ENCODE assay signal across 11 mouse cellular contexts in genomic region chr7:107691493-107691892, GRCm38 (mm10).
A peak's percentile ranks its signal among the peaks of the same experiment; 100 is the strongest.
DNase-seq lines count a peak whose midpoint lies in the region; ATAC-seq and TF ChIP-seq lines count a peak whose summit lies in the region.
"Had no signal": no experiment of that assay in that cellular context is flagged by ENCODE, and none has a peak within 500 bp of the region (broad histone marks: within the 10 kb centered on the region; RNA-seq: fewer than 3 reads in every experiment).

No protein-coding gene starts in this region.

- peak overlapping the region; percentile 42; the same call in 1 of the 2 replicates for H3K27ac ChIP-seq in hindbrain, embryonic 11.5 days (ENCODE audit: low read depth, low read length)
- H3K27ac ChIP-seq in hindbrain, postnatal 0 days, result no peak overlapping the region
- H3K27ac ChIP-seq in intestine, postnatal 0 days (ENCODE audit: low read depth, low read length), result no peak overlapping the region
- H3K27ac ChIP-seq: neural tube, embryonic 12.5 days had no signal

- WGBS in hindbrain, embryonic 11.5 days, result 21% methylated on average over 6 of the region's 6 CpGs
- WGBS in hindbrain, postnatal 0 days, result 43% methylated on average over 6 of the region's 6 CpGs
- 27% methylated on average over 6 of the region's 6 CpGs for WGBS in intestine, postnatal 0 days

- H3K4me2 ChIP-seq in hindbrain, embryonic 11.5 days (replicated peaks; ENCODE audit: low read depth, low read length), result no peak overlapping the region
- H3K4me2 ChIP-seq in hindbrain, postnatal 0 days (ENCODE audit: low read depth, low read length), result no peak overlapping the region
- no peak overlapping the region for H3K4me2 ChIP-seq in intestine, postnatal 0 days (replicated peaks; ENCODE audit: low read depth)
- H3K4me2 ChIP-seq: neural tube, embryonic 12.5 days had no signal

- no peaks in the 10 kb centered on the region for H3K9me3 ChIP-seq in hindbrain, embryonic 11.5 days (ENCODE audit: control insufficient read depth, low read length)
- H3K9me3 ChIP-seq in hindbrain, postnatal 0 days (ENCODE audit: low read length), result no peaks in the 10 kb centered on the region
- H3K9me3 ChIP-seq in intestine, postnatal 0 days (ENCODE audit: control insufficient read depth), result no peaks in the 10 kb centered on the region
- H3K9me3 ChIP-seq: neural tube, embryonic 12.5 days had no signal

- peak; percentile 15 for DNase-seq in hindbrain, embryonic 11.5 days (ENCODE audit: low spot score)
- no peak for DNase-seq in hindbrain, postnatal 0 days (ENCODE audit: low spot score)
- DNase-seq in urinary bladder, postnatal 14 days (ENCODE audit: low spot score), result peak; percentile 66
- no peak for DNase-seq in urinary bladder, postnatal 25 days (ENCODE audit: low spot score)
- peak; percentile 50 for DNase-seq in yolk sac, embryonic 10.5 days (ENCODE audit: low spot score)
- no peak for DNase-seq in cerebellum, adult 11 months
- DNase-seq in thymus, postnatal 14 days, result no peak
- DNase-seq: kidney, adult 8-10 months had no signal

- no peak overlapping the region for H3K9ac ChIP-seq in hindbrain, embryonic 11.5 days (ENCODE audit: low read depth, low read length)
- no peak overlapping the region for H3K9ac ChIP-seq in hindbrain, postnatal 0 days (replicated peaks; ENCODE audit: low read length)
- no peak overlapping the region for H3K9ac ChIP-seq in intestine, postnatal 0 days (ENCODE audit: low read depth, low read length)
- H3K9ac ChIP-seq: neural tube, embryonic 12.5 days had no signal

- no peak for TF ChIP-seq CTCF in hindbrain, postnatal 0 days (IDR thresholded peaks at IDR 0.05; ENCODE audit: low read depth)
- TF ChIP-seq CTCF in intestine, postnatal 0 days (IDR thresholded peaks at IDR 0.05; ENCODE audit: low read depth), result no peak

- ATAC-seq in hindbrain, embryonic 11.5 days (ENCODE audit: low FRiP score), result peak; percentile 28; the same call in 1 of the 2 replicates
- no peak for ATAC-seq in hindbrain, postnatal 0 days
- ATAC-seq in intestine, postnatal 0 days, result peak; percentile 47; the same call in 1 of the 2 replicates
- ATAC-seq: activated CD4-positive, CD25-positive, alpha-beta regulatory T cell, adult 4 months had no signal

- H3K27me3 ChIP-seq in hindbrain, embryonic 11.5 days (ENCODE audit: control insufficient read depth, insufficient read depth, low read length), result peaks cover 3% of the 10 kb centered on the region; the same call in 1 of the 2 replicates
- 0 out of 2 replicates have a peak, but pooled peaks cover 6% of the 10 kb centered on the region for H3K27me3 ChIP-seq in hindbrain, postnatal 0 days (ENCODE audit: insufficient read depth, low read length)
- H3K27me3 ChIP-seq in intestine, postnatal 0 days (replicated peaks; ENCODE audit: control insufficient read depth, insufficient read depth, low read length), result no peaks in the 10 kb centered on the region

- no peaks in the 10 kb centered on the region for H3K4me1 ChIP-seq in hindbrain, embryonic 11.5 days (replicated peaks; ENCODE audit: control insufficient read depth, insufficient read depth, low read length)
- H3K4me1 ChIP-seq in hindbrain, postnatal 0 days (ENCODE audit: insufficient read depth, low read length), result no peaks in the 10 kb centered on the region
- no peaks in the 10 kb centered on the region for H3K4me1 ChIP-seq in intestine, postnatal 0 days (replicated peaks; ENCODE audit: control insufficient read depth, insufficient read depth, low read length)
- H3K4me1 ChIP-seq: neural tube, embryonic 12.5 days had no signal

- no peaks in the 10 kb centered on the region for H3K36me3 ChIP-seq in hindbrain, embryonic 11.5 days (ENCODE audit: control insufficient read depth, insufficient read depth, low read length)
- no peaks in the 10 kb centered on the region for H3K36me3 ChIP-seq in hindbrain, postnatal 0 days (ENCODE audit: insufficient read depth, low read length)
- H3K36me3 ChIP-seq in intestine, postnatal 0 days (ENCODE audit: control insufficient read depth, insufficient read depth), result peaks cover 7% of the 10 kb centered on the region; the same call in 1 of the 2 replicates
- H3K36me3 ChIP-seq: neural tube, embryonic 12.5 days had no signal

- no peak overlapping the region for H3K4me3 ChIP-seq in hindbrain, embryonic 11.5 days (ENCODE audit: low read depth, low read length)
- no peak overlapping the region for H3K4me3 ChIP-seq in hindbrain, postnatal 0 days (ENCODE audit: low read length)
- no peak overlapping the region for H3K4me3 ChIP-seq in intestine, postnatal 0 days (ENCODE audit: low read depth, low read length)
- H3K4me3 ChIP-seq: neural tube, embryonic 12.5 days had no signal

Comparison
In these comparisons a context has a peak if more than half of its experiments do, and no peak if none do; other contexts are left out.
1. DNase-seq: peak in hindbrain, embryonic 11.5 days (single experiment), urinary bladder, postnatal 14 days (single experiment) and yolk sac, embryonic 10.5 days (single experiment); none in hindbrain, postnatal 0 days (single experiment), urinary bladder, postnatal 25 days (single experiment), cerebellum, adult 11 months (single experiment) and thymus, postnatal 14 days (single experiment).